Comparison of ENCODE assay signal across 26 mouse cellular contexts in the genomic region with DNA sequence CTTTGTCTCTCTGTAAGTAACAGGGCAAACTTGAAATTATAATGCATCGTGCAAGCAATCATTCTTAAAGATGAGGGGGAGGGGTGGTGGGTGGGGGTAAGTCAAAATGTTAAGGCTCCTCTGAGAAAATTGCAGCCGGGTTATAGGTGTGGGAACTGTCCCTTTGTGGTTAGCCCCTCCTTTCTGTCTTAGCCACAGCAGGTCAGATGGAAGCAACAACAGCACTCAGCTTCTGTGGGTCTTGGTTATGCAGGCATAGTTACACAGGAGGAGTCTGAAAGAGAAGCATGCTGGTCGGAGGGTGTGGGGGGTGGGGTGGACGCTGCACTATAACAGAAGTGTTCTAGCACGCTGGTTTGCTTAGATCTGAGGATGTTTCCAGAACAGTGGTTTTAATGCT. TPM values are rescaled to one million over a fixed set of nuclear protein-coding genes. Genes with fewer than 3 reads are reported as not detected.
DNase-seq lines count a peak whose midpoint lies in the region; ATAC-seq and TF ChIP-seq lines count a peak whose summit lies in the region.
"Had no signal": no experiment of that assay in that cellular context is flagged by ENCODE, and none has a peak within 500 bp of the region (broad histone marks: within the 10 kb centered on the region; RNA-seq: fewer than 3 reads in every experiment).

No protein-coding gene starts in this region.

- no peak overlapping the region for H3K9ac ChIP-seq in heart, adult 2 months (ENCODE audit: low read depth, low read length)
- H3K9ac ChIP-seq in heart, embryonic 15.5 days = no peak overlapping the region
- H3K9ac ChIP-seq in midbrain, embryonic 15.5 days = no peak overlapping the region
- no peak overlapping the region for H3K9ac ChIP-seq in midbrain, embryonic 13.5 days (replicated peaks)
- H3K9ac ChIP-seq: hindbrain, embryonic 15.5 days; intestine, embryonic 15.5 days; liver, postnatal 0 days; neural tube, embryonic 12.5 days had no signal

- H3K4me3 ChIP-seq in heart, adult 2 months = no peak overlapping the region
- H3K4me3 ChIP-seq in heart, embryonic 15.5 days = no peak overlapping the region
- no peak overlapping the region for H3K4me3 ChIP-seq in midbrain, embryonic 15.5 days
- H3K4me3 ChIP-seq in midbrain, embryonic 13.5 days (replicated peaks) = no peak overlapping the region
- H3K4me3 ChIP-seq: hindbrain, embryonic 15.5 days; intestine, embryonic 15.5 days; neural tube, embryonic 12.5 days had no signal

- no peak for ATAC-seq in heart, embryonic 15.5 days (replicated peaks; ENCODE audit: insufficient number of reproducible peaks, insufficient read depth, low FRiP score, low read depth)
- ATAC-seq in midbrain, embryonic 15.5 days (replicated peaks) = 0 out of 2 replicates have a peak, but pooled peaks have one; percentile 34
- no peak for ATAC-seq in midbrain, embryonic 13.5 days
- ATAC-seq: forebrain, embryonic 14.5 days; intestine, embryonic 15.5 days; liver, postnatal 0 days; lung, postnatal 0 days had no signal

- DNase-seq in heart, adult 2 months = no peak
- no peak for DNase-seq in heart, postnatal 25 days (ENCODE audit: low spot score)
- DNase-seq in heart, postnatal 10 days = no peak
- DNase-seq in right cerebral cortex, adult 2 months (ENCODE audit: low spot score in 2 of 2) = no peak
- no peak for DNase-seq in ovary, postnatal 36 days (ENCODE audit: low spot score)
- DNase-seq: adrenal gland, postnatal 25 days; cerebellum, adult 9-10 months; kidney, adult 8-10 months; kidney, postnatal 10 days; left cerebral cortex, postnatal 4 days; liver, postnatal 0 days; retina, postnatal 1 day had no signal

- no peak overlapping the region for H3K4me2 ChIP-seq in heart, embryonic 15.5 days
- no peak overlapping the region for H3K4me2 ChIP-seq in midbrain, embryonic 15.5 days
- no peak overlapping the region for H3K4me2 ChIP-seq in midbrain, embryonic 13.5 days (replicated peaks)
- H3K4me2 ChIP-seq: hindbrain, embryonic 15.5 days; intestine, embryonic 15.5 days; neural tube, embryonic 12.5 days had no signal

- peak overlapping the region; percentile 86; the same call in 1 of the 2 replicates for H3K27ac ChIP-seq in heart, adult 2 months
- H3K27ac ChIP-seq in heart, embryonic 15.5 days = peak overlapping the region; percentile 90
- no peak overlapping the region for H3K27ac ChIP-seq in midbrain, embryonic 15.5 days
- H3K27ac ChIP-seq in midbrain, embryonic 13.5 days = no peak overlapping the region
- H3K27ac ChIP-seq: hindbrain, embryonic 15.5 days; intestine, embryonic 15.5 days; macrophage; neural tube, embryonic 12.5 days had no signal

- 68% methylated on average over 5 of the region's 5 CpGs for WGBS in heart, adult 2 months
- 43% methylated on average over 5 of the region's 5 CpGs for WGBS in heart, embryonic 15.5 days
- WGBS in midbrain, embryonic 15.5 days = 31% methylated on average over 5 of the region's 5 CpGs
- WGBS in midbrain, embryonic 13.5 days = 33% methylated on average over 5 of the region's 5 CpGs

- no peak for TF ChIP-seq EP300 in heart, adult 2 months (IDR thresholded peaks at IDR 0.05; ENCODE audit: insufficient read depth, low read depth, low read length)

- H3K9me3 ChIP-seq in heart, embryonic 15.5 days (replicated peaks) = no peaks in the 10 kb centered on the region
- no peaks in the 10 kb centered on the region for H3K9me3 ChIP-seq in midbrain, embryonic 15.5 days
- H3K9me3 ChIP-seq in midbrain, embryonic 13.5 days = no peaks in the 10 kb centered on the region
- H3K9me3 ChIP-seq: hindbrain, embryonic 15.5 days; intestine, embryonic 15.5 days; neural tube, embryonic 12.5 days had no signal

- no peaks in the 10 kb centered on the region for H3K36me3 ChIP-seq in heart, adult 2 months (ENCODE audit: control insufficient read depth, insufficient read depth, low read length)
- H3K36me3 ChIP-seq in heart, embryonic 15.5 days = no peaks in the 10 kb centered on the region
- no peaks in the 10 kb centered on the region for H3K36me3 ChIP-seq in midbrain, embryonic 15.5 days (replicated peaks)
- H3K36me3 ChIP-seq in midbrain, embryonic 13.5 days = no peaks in the 10 kb centered on the region
- H3K36me3 ChIP-seq: hindbrain, embryonic 15.5 days; intestine, embryonic 15.5 days; neural tube, embryonic 12.5 days had no signal

- H3K79me2 ChIP-seq in heart, adult 2 months (replicated peaks; ENCODE audit: control insufficient read depth, insufficient read depth, low read length) = no peaks in the 10 kb centered on the region

- no peaks in the 10 kb centered on the region for H3K27me3 ChIP-seq in heart, adult 2 months (ENCODE audit: control insufficient read depth, insufficient read depth, low read length)
- H3K27me3 ChIP-seq in heart, embryonic 15.5 days = no peaks in the 10 kb centered on the region
- no peaks in the 10 kb centered on the region; the same call in 1 of the 2 replicates for H3K27me3 ChIP-seq in midbrain, embryonic 15.5 days (replicated peaks)
- peaks cover 5% of the 10 kb centered on the region; the same call in 1 of the 2 replicates for H3K27me3 ChIP-seq in midbrain, embryonic 13.5 days
- H3K27me3 ChIP-seq: hindbrain, embryonic 15.5 days; intestine, embryonic 15.5 days; neural tube, embryonic 12.5 days had no signal

- intact Hi-C loops in heart, adult 2 months (cut with DNase I) = no loop called here
- intact Hi-C loops in heart, postnatal 25 days (cut with DNase I) = no loop called here
- intact Hi-C loops in heart, postnatal 10 days (cut with DNase I) = loop anchor here (5.0 kb wide), 1 partner anchor 45 kb away; no protein-coding TSS in a partner anchor

- no peak for TF ChIP-seq POLR2A in heart, adult 2 months (IDR thresholded peaks at IDR 0.05; ENCODE audit: insufficient read depth, low read depth, low read length)

- H3K4me1 ChIP-seq in heart, adult 2 months (ENCODE audit: control insufficient read depth, insufficient read depth, low read length) = no peaks in the 10 kb centered on the region
- H3K4me1 ChIP-seq in heart, embryonic 15.5 days (replicated peaks) = peaks cover 42% of the 10 kb centered on the region
- no peaks in the 10 kb centered on the region for H3K4me1 ChIP-seq in midbrain, embryonic 15.5 days
- peaks cover 30% of the 10 kb centered on the region for H3K4me1 ChIP-seq in midbrain, embryonic 13.5 days (replicated peaks)
- H3K4me1 ChIP-seq: hindbrain, embryonic 15.5 days; intestine, embryonic 15.5 days had no signal

- no peak for TF ChIP-seq CTCF in heart, adult 2 months (IDR thresholded peaks at IDR 0.05)

RNA-seq across cellular contexts. Expression of a gene that starts 53.5 kb away (rescaled TPM):
- not detected for total RNA-seq in heart, adult 2 months (2021)
- 0.29 TPM in 1 of 2 replicates, not detected in the other for polyA plus RNA-seq in heart, adult 2 months (2012; rRNA removed)
- not detected for total RNA-seq in heart, postnatal 25 days (2021)
- polyA plus RNA-seq in heart, embryonic 15.5 days (2015; fragmentation: Nextera tagmentation; extraction: Ambion mirVana) = 1.7 and 2.4 TPM in 2 replicates
- total RNA-seq in heart, postnatal 10 days (2021) = not detected
- 8.1 and 8.5 TPM in 2 replicates for polyA plus RNA-seq in midbrain, embryonic 15.5 days (2015; fragmentation: Nextera tagmentation; extraction: Ambion mirVana)
- polyA plus RNA-seq in midbrain, embryonic 13.5 days (2015; fragmentation: Nextera tagmentation; extraction: Ambion mirVana) = 2.5 and 3.3 TPM in 2 replicates
- total RNA-seq: adrenal gland, postnatal 25 days; ES-E14; gastrocnemius, adult 8-10 months; granulocyte monocyte progenitor cell, adult 5-6 weeks; liver, adult 2 months had no signal
- polyA plus RNA-seq: liver, adult 2 months; macrophage; testis, adult 2 months had no signal

Comparison
In these comparisons a context has a peak if more than half of its experiments do, and no peak if none do; other contexts are left out.
1. H3K27ac ChIP-seq: peak in heart, adult 2 months (single experiment) and heart, embryonic 15.5 days (single experiment); none in midbrain, embryonic 15.5 days (single experiment) and midbrain, embryonic 13.5 days (single experiment).